Mouse (Mus musculus) thymus, adult 2 months (tissue): ENCODE results near the gene 2810408A11Rik.

Experiments
- CTCF ChIP-seq: fragments of 200-500 bp; IDR thresholded peaks from 2 replicates; pipeline ENCODE4 v1.5.1; 2012; ENCODE audit warnings: mild to moderate bottlenecking, control low read depth, low read length, moderate library complexity, borderline replicate concordance; ENCODE audit not compliant: control insufficient read depth, poor library complexity, insufficient read depth; ENCODE audit errors: extremely low read depth
- POLR2A ChIP-seq: fragments of 200-500 bp; IDR thresholded peaks from 2 replicates; pipeline ENCODE4 v1.6.1; 2012; ENCODE audit warnings: mild to moderate bottlenecking, low read length, control low read depth, moderate library complexity; ENCODE audit not compliant: control insufficient read depth, poor library complexity, insufficient read depth; ENCODE audit errors: extremely low read depth

DNA sequence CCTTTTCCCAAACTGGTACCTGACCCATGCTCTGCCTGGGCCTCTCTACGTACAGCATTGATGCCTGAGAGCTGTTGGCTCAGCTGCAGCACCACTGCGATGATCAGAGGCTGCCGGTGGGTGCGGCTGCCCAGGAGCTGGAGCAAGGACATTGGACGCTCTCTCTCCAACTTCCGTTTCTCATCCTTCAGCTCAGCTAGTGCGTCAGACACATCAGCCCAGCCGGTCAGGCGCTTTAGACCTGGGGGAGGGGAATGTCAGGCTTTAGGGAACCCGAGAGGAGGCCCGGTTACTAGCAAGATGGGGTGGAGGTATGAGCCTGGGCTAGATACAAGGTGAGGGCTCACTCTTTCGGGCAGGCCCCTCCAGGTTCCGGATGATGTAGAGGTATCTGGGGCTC, 44.4 kb upstream of the 2810408A11Rik start:
- TF ChIP-seq POLR2A (no peak), CTCF (no peak)
